ENCODE assay signal across 10 mouse cellular contexts in the genomic region with DNA sequence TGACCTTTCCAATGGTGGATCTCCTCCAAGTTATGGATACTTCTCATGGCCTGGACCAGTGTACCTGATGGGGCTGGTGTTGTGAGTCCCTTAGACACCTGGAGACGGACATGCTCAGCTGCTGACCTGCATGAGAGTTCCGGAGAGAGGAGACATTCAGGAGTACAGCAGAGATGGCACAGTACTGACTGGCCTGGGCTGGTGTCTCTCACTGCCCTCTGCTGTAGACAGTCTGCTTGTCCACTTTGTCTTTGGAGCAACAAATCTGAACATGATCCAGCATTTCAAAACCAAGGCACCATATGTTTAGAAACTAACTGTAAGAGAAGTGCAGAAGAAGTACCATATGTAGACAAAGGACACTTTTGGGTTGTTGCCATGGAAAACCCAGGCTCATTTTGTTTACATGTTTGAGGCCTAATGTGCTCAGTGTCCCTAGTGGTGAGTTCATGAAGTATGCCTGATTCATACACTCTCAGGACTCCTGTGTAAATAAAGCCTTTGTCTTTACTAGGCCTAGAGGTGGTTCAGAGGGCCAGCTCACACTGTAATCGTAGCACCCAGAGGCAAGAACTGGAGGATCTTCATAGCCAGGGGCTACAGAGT. TPM values are rescaled to one million over a fixed set of nuclear protein-coding genes. Genes with fewer than 3 reads are reported as not detected.
A peak's percentile ranks its signal among the peaks of the same experiment; 100 is the strongest.
DNase-seq lines count a peak whose midpoint lies in the region; ATAC-seq and TF ChIP-seq lines count a peak whose summit lies in the region.
"Had no signal": no experiment of that assay in that cellular context is flagged by ENCODE, and none has a peak within 500 bp of the region (broad histone marks: within the 10 kb centered on the region; RNA-seq: fewer than 3 reads in every experiment).

No protein-coding gene starts in this region.

- no peaks in the 10 kb centered on the region for H3K36me3 ChIP-seq in embryonic facial prominence, embryonic 12.5 days
- H3K36me3 ChIP-seq: midbrain, embryonic 10.5 days had no signal

- 70% methylated on average over 3 of the region's 3 CpGs for WGBS in embryonic facial prominence, embryonic 12.5 days

- H3K27me3 ChIP-seq in embryonic facial prominence, embryonic 12.5 days: 0 out of 2 replicates have a peak, but pooled peaks cover 1% of the 10 kb centered on the region

- no peak overlapping the region for H3K9ac ChIP-seq in embryonic facial prominence, embryonic 12.5 days

- peak; percentile 49 for TF ChIP-seq CTCF in left cerebral cortex, adult 2 months (IDR thresholded peaks at IDR 0.05)

- intact Hi-C loops in left cerebral cortex, adult 2 months (cut with DNase I): no loop called here
- intact Hi-C loops in left cerebral cortex, postnatal 4 days (cut with DNase I): no loop called here

- DNase-seq in embryo, embryonic 10 days (ENCODE audit: low spot score): peak; percentile 53
- DNase-seq in embryo, embryonic 9.5 days (ENCODE audit: extremely low spot score): no peak
- no peak for DNase-seq in left cerebral cortex, adult 2 months (ENCODE audit: extremely low spot score in 1 of 2, low spot score in 2 of 2)
- DNase-seq in left cerebral cortex, postnatal 4 days: no peak
- DNase-seq in mesoderm, embryonic 11.5 days (ENCODE audit: low read depth, low spot score): peak; percentile 47
- no peak for DNase-seq in adrenal gland, adult 8-10 months
- no peak for DNase-seq in left cerebral cortex, adult 18-20 months (ENCODE audit: low spot score in 2 of 2)
- DNase-seq: cerebellum, postnatal 36 days had no signal

- H3K4me1 ChIP-seq in embryonic facial prominence, embryonic 12.5 days: 0 out of 2 replicates have a peak, but pooled peaks cover 10% of the 10 kb centered on the region

- no peak overlapping the region for H3K4me2 ChIP-seq in embryonic facial prominence, embryonic 12.5 days (replicated peaks)

- ATAC-seq in embryonic facial prominence, embryonic 12.5 days (ENCODE audit: insufficient number of reproducible peaks, insufficient read depth, low FRiP score, low TSS enrichment): no peak

- no peak overlapping the region for H3K4me3 ChIP-seq in left cerebral cortex, adult 2 months
- H3K4me3 ChIP-seq in embryonic facial prominence, embryonic 12.5 days: no peak overlapping the region
- H3K4me3 ChIP-seq: midbrain, embryonic 10.5 days had no signal

- H3K27ac ChIP-seq in left cerebral cortex, adult 2 months: no peak overlapping the region
- 0 out of 2 replicates have a peak overlapping the region, but pooled peaks have one; percentile 20 for H3K27ac ChIP-seq in embryonic facial prominence, embryonic 12.5 days
- H3K27ac ChIP-seq: midbrain, embryonic 10.5 days had no signal

- H3K9me3 ChIP-seq in embryonic facial prominence, embryonic 12.5 days: no peaks in the 10 kb centered on the region
- H3K9me3 ChIP-seq: midbrain, embryonic 10.5 days had no signal

RNA-seq across cellular contexts. Expression of gene Tbx2, which starts 46.1 kb away (rescaled TPM):
- 1 to 10 TPM; 1.9 to 2.0 TPM for total RNA-seq in left cerebral cortex, adult 2 months (2021)
- 1 to 10 TPM; 3.7 to 3.9 TPM for total RNA-seq in left cerebral cortex, postnatal 4 days (2021)
- 20.5 and 21.6 TPM in 2 replicates for polyA plus RNA-seq in embryonic facial prominence, embryonic 12.5 days (2016; fragmentation: Nextera tagmentation; extraction: Ambion mirVana)
- total RNA-seq in adrenal gland, adult 8-10 months (2022): 10 to 100 TPM; 23.4 to 30.5 (median 24.9) TPM
- total RNA-seq in left cerebral cortex, adult 18-20 months (2021): 1 to 10 TPM; 1.3 to 1.5 TPM

Comparison
In these comparisons a context has a peak if more than half of its experiments do, and no peak if none do; other contexts are left out.
1. DNase-seq: peak in embryo, embryonic 10 days (single experiment) and mesoderm, embryonic 11.5 days (single experiment); none in embryo, embryonic 9.5 days (single experiment), left cerebral cortex, adult 2 months (0 of 2), left cerebral cortex, postnatal 4 days (single experiment), adrenal gland, adult 8-10 months (single experiment) and left cerebral cortex, adult 18-20 months (0 of 2).
2. RNA of gene Tbx2, which starts 46.1 kb away (total RNA-seq): 23.4 to 30.5 TPM in adrenal gland, adult 8-10 months; 3.7 to 3.9 TPM in left cerebral cortex, postnatal 4 days, 1.9 to 2.0 TPM in left cerebral cortex, adult 2 months and 1.3 to 1.5 TPM in left cerebral cortex, adult 18-20 months; every median in the first group is over 4 times any median in the second.